Mouse (Mus musculus) kidney, postnatal 0 days (tissue): ENCODE measurements around the gene Prkar1b. TPM values are rescaled to one million over a fixed set of nuclear protein-coding genes. Genes with fewer than 3 reads are reported as not detected.

Source experiments
- ATAC-seq: fragments of 200-750 bp; cut with Nextera tagmentation; replicated peaks from 2 replicates; pipeline ENCODE4 v1.8.0; 2017; ENCODE audit warnings: low read depth, moderate number of reproducible peaks, moderate TSS enrichment, moderate library complexity; ENCODE audit not compliant: low FRiP score
- DNase-seq: peaks from one replicate; pipeline ENCODE4 v3.0.0-alpha.2; 2016; ENCODE audit warnings: low spot score
- H3K27ac ChIP-seq: fragments of 300-500 bp; sonication (generic); 2 replicates; pipeline ENCODE4 v1.5.1; 2014; ENCODE audit warnings: mild to moderate bottlenecking
- H3K27me3 ChIP-seq: fragments of 300-500 bp; sonication (generic); 2 replicates; pipeline ENCODE4 v1.6.1; 2014; ENCODE audit warnings: low read length, mixed read lengths; ENCODE audit not compliant: insufficient read depth
- H3K36me3 ChIP-seq: fragments of 300-500 bp; sonication (generic); 2 replicates; pipeline ENCODE4 v1.6.1; 2014; ENCODE audit warnings: low read length, mixed read lengths; ENCODE audit not compliant: insufficient read depth
- H3K4me1 ChIP-seq: fragments of 300-500 bp; sonication (generic); replicated peaks from 2 replicates; pipeline ENCODE4 v1.6.1; 2014; ENCODE audit warnings: antibody characterized with exemption, low read length, mixed read lengths; ENCODE audit not compliant: insufficient read depth
- H3K4me2 ChIP-seq: fragments of 300-500 bp; sonication (generic); 2 replicates; pipeline ENCODE4 v1.6.1; 2014; ENCODE audit warnings: mild to moderate bottlenecking, low read length, moderate library complexity, mixed read lengths
- H3K4me3 ChIP-seq: fragments of 300-500 bp; sonication (generic); replicated peaks from 2 replicates; pipeline ENCODE4 v1.5.1; 2014; ENCODE audit warnings: low read depth, low read length
- H3K9ac ChIP-seq: fragments of 300-500 bp; sonication (generic); 2 replicates; pipeline ENCODE4 v1.6.1; 2014; ENCODE audit warnings: low read depth, low read length
- H3K9me3 ChIP-seq: fragments of 300-500 bp; sonication (generic); replicated peaks from 2 replicates; pipeline ENCODE4 v1.6.1; 2016; ENCODE audit warnings: low read length, inconsistent platforms, mixed read lengths
- CTCF ChIP-seq: IDR thresholded peaks from 2 replicates; pipeline ENCODE4 v1.5.1; 2016; ENCODE audit warnings: antibody characterized with exemption, low read depth, mild to moderate bottlenecking, moderate library complexity
- WGBS: fragments of 180-500 bp; shearing (Covaris S2); extraction: QIAGEN DNeasy Blood & Tissue Kit; methylation state at CpG from one replicate; pipeline ENCODE4 v1.1.7; 2014; 5-methylcytosine and 5-hydroxymethylcytosine counted together
- polyA plus RNA-seq: library from polyadenylated mRNA; unstranded; fragments of >200 nt; fragmentation: Nextera tagmentation; extraction: Ambion mirVana; gene quantifications from 2 replicates; pipeline ENCODE4 v1.2.1, GENCODE M21; 2015

Prkar1b gene
- polyA plus RNA-seq, 1 experiment from 2014 or later = 19.3 TPM

DNA sequence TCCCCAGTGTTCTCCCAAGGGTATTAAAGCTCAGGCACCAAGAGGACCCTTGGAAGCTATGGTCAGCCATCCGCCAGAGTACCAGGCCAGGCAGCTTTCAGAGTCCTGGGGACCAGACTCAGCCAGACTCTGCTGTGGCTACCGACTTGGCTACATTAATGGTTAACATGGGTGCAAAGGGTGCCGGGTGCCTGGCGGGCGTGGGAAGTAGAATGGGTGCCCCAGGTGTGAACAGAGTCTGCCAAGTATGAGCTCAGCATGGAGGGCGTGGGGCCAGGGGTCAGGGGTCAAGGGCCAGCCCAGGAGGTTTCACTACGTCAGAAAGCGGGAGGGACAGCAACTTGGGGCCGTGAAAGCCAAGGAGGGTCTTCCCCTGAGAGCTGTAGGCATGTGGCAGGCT lies 169.2 kb downstream of the Prkar1b start:
- DNase-seq = peak; percentile 18
- H3K27ac ChIP-seq = peak overlapping the region; percentile 57; the same call in 1 of the 2 replicates
- no peak overlapping the region for H3K4me3 ChIP-seq
- peaks cover 23% of the 10 kb centered on the region; the same call in 1 of the 2 replicates for H3K4me1 ChIP-seq
- TF ChIP-seq CTCF = no peak
- peaks cover 29% of the 10 kb centered on the region for H3K36me3 ChIP-seq
- H3K4me2 ChIP-seq = no peak overlapping the region
- H3K27me3 ChIP-seq = no peaks in the 10 kb centered on the region
- no peak overlapping the region for H3K9ac ChIP-seq
- no peaks in the 10 kb centered on the region for H3K9me3 ChIP-seq
- ATAC-seq = peak; percentile 82
- 70% methylated on average over 9 of the region's 9 CpGs for WGBS

DNA sequence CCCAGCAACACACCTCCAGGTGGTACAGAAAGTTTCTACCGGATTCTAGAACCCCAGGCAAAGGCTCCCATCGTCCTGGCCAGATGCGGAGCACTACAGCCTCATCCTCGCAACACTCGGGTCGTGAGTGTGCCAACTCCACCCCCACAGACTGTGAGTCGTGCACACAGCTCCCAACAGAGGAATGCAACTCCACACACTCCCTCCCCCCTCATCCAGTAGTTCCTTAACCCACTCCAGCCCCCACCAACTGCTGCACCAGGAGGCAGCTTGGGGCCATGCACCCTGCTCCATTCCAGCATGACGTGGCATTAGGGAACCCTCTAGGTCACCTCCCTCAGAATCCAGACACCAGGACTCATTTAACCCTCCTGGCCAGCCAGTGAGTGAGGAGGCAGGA lies 170.0 kb downstream of the Prkar1b start:
- Histone ChIP-seq H3K9ac (no peak overlapping the region), H3K27me3 (no peaks in the 10 kb centered on the region), H3K27ac (peak overlapping the region; percentile 57; the same call in 1 of the 2 replicates), H3K4me3 (no peak overlapping the region), H3K4me2 (no peak overlapping the region), H3K9me3 (no peaks in the 10 kb centered on the region), H3K36me3 (peaks cover 22% of the 10 kb centered on the region), H3K4me1 (peaks cover 23% of the 10 kb centered on the region; the same call in 1 of the 2 replicates)
- WGBS = 48% methylated on average over 8 of the region's 8 CpGs
- DNase-seq (no peak), ATAC-seq (no peak)
- no peak for TF ChIP-seq CTCF

DNA sequence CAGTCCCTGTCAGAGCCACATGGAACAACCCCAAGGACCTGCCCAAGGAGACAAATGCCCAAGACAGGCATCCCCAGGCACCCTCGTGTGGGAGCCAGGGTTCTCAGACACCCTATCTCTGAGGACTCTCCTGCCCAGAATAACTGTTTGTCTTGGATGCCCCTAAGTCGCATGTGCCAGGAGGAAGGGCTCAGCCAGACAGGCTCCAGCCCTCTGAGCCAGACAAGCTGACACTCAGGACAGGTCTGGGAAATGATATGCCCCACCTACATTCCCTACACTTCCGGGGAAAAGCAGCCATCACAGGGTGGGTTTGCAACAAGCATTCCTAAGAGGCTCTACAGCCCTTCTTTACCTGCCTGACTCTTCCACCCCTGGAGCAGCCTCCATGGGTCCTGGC lies 172.0 kb downstream of the Prkar1b start:
- TF ChIP-seq CTCF = no peak
- Histone ChIP-seq H3K4me2 (no peak overlapping the region), H3K4me3 (no peak overlapping the region), H3K4me1 (peaks cover 23% of the 10 kb centered on the region; the same call in 1 of the 2 replicates), H3K27me3 (no peaks in the 10 kb centered on the region), H3K9me3 (no peaks in the 10 kb centered on the region), H3K27ac (no peak overlapping the region), H3K9ac (no peak overlapping the region), H3K36me3 (peaks cover 12% of the 10 kb centered on the region; the same call in 1 of the 2 replicates)
- 16% methylated on average over 3 of the region's 3 CpGs for WGBS
- DNase-seq = peak; percentile 28
- ATAC-seq = no peak

DNA sequence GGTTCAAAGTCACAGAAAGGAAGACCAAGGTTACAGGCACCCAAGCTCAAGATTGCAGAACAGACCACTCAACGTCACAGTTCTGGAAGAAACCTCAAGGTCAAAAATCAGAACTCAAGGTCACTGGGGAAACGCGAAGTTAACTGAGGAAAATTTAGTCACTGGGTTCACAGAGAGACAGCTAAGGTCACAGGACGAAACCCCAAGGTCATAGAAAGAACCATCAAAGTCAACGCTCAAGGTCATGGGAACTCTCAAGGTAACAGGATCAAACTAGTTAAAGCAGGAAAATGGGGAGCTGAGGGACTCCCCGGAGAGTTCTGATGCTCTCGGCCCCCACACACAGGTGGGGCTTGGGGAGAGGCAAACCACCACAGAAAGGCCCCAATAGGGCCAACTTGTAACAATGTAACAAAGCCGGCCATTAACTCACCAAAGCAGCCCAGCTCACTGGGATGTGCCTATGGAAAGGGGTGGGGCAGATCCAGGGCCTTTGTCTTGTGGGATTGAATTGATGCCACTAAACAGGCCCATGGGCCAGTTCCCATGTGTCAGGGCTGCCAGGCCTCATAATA lies 174.8 kb downstream of the Prkar1b start:
- Histone ChIP-seq H3K27me3 (no peaks in the 10 kb centered on the region), H3K9me3 (no peaks in the 10 kb centered on the region), H3K4me3 (no peak overlapping the region), H3K36me3 (peaks cover 6% of the 10 kb centered on the region; the same call in 1 of the 2 replicates), H3K4me1 (peaks cover 22% of the 10 kb centered on the region; the same call in 1 of the 2 replicates), H3K9ac (no peak overlapping the region), H3K27ac (no peak overlapping the region), H3K4me2 (no peak overlapping the region)
- DNase-seq (no peak), ATAC-seq (no peak)
- no peak for TF ChIP-seq CTCF
- WGBS = 93% methylated on average over 8 of the region's 8 CpGs

DNA sequence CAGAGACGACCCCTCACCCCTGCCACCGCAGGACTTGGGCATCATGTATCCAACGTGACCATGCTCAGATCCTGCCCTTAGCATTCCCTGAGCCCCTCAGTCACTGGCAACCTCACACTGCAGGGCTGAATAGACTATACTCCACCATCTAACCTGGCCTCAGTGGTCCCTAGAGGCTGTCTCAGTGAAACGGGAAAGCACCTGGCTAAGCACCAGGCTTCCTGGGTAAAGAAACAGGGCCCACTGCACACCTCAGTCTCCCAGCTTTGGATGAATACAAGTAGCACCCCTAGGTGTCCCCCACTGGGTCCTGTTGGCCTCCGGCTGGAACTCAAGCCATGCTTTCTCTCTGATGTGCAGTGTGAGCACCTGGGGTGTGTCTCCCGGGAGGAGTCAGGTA lies 176.3 kb downstream of the Prkar1b start:
- TF ChIP-seq CTCF = no peak
- H3K9me3 ChIP-seq = no peaks in the 10 kb centered on the region
- H3K27me3 ChIP-seq = no peaks in the 10 kb centered on the region
- no peak overlapping the region for H3K27ac ChIP-seq
- no peak overlapping the region for H3K4me2 ChIP-seq
- no peak overlapping the region for H3K4me3 ChIP-seq
- peaks cover 2% of the 10 kb centered on the region; the same call in 1 of the 2 replicates for H3K36me3 ChIP-seq
- H3K9ac ChIP-seq = no peak overlapping the region
- H3K4me1 ChIP-seq = peaks cover 11% of the 10 kb centered on the region; the same call in 1 of the 2 replicates
- ATAC-seq (no peak), DNase-seq (no peak)
- 71% methylated on average over 6 of the region's 6 CpGs for WGBS

DNA sequence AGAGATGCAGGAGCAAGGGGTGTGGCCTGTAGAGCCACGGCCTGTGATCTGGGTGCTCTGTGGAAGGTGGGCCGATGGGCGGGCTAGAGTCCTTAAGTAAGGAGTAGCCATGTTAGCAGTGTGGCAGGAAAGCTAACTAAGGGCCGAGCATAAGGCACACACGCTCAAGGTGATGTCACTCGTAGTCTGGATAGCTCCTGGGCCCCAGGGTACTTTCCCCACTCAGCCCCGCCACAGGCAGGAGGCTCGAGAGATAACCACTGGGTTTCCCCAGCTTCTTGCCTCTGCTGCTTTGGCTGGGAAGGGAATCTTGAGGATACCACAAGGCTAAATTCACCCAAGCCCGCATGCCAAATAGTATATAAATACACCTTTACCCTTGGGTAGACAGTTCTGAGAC lies 178.4 kb downstream of the Prkar1b start:
- Histone ChIP-seq H3K4me1 (no peaks in the 10 kb centered on the region), H3K27ac (no peak overlapping the region), H3K27me3 (no peaks in the 10 kb centered on the region), H3K9me3 (no peaks in the 10 kb centered on the region), H3K4me3 (no peak overlapping the region), H3K9ac (no peak overlapping the region), H3K4me2 (no peak overlapping the region), H3K36me3 (no peaks in the 10 kb centered on the region)
- no peak for DNase-seq
- WGBS = 83% methylated on average over 9 of the region's 9 CpGs
- TF ChIP-seq CTCF = no peak
- ATAC-seq = no peak

DNA sequence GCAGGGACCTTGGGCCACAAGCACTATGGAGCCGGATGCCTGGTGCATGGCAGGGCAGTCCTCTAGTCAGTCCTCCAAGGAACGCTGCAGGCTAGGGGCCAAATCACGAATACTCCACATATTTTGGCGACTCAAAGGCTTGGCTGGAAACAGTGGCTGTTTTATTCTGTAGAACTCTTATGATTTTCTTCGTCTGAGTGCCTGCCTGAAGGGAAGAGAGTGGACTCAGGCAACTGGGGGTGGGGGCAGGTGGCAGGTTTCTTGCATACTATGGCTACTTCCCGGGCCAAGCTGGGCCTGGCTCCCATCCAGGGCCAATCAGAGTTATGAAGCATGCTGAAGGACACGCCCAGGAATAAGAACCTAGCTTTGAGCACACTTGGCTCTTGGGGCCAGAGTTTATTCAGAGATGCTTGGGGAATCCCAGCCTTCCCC lies 179.7 kb downstream of the Prkar1b start:
- no peak for ATAC-seq
- H3K9me3 ChIP-seq = no peaks in the 10 kb centered on the region
- H3K9ac ChIP-seq = no peak overlapping the region
- H3K27ac ChIP-seq = no peak overlapping the region
- H3K4me2 ChIP-seq = no peak overlapping the region
- H3K4me1 ChIP-seq = 0 out of 2 replicates have a peak, but pooled peaks cover 3% of the 10 kb centered on the region
- no peak for TF ChIP-seq CTCF
- DNase-seq = no peak
- H3K4me3 ChIP-seq = no peak overlapping the region
- WGBS = 47% methylated on average over 7 of the region's 7 CpGs
- no peaks in the 10 kb centered on the region for H3K27me3 ChIP-seq
- no peaks in the 10 kb centered on the region for H3K36me3 ChIP-seq

Other genes with a start within 250 kb of the Prkar1b start
- gene Pdgfa, start 152.6 kb downstream of the Prkar1b start, polyA plus RNA-seq = 75.2 and 77.7 TPM in 2 replicates
- gene Dnaaf5, start 222 bp upstream of the Prkar1b start, polyA plus RNA-seq = 4.7 and 5.3 TPM in 2 replicates
- gene Sun1, start 50.6 kb upstream of the Prkar1b start, polyA plus RNA-seq = 35.0 and 38.6 TPM in 2 replicates
- 149 and 152 TPM in 2 replicates for gene Get4, start 102.3 kb upstream of the Prkar1b start, polyA plus RNA-seq
- gene Adap1, start 175.6 kb upstream of the Prkar1b start, polyA plus RNA-seq = 6.5 and 6.9 TPM in 2 replicates
- 116 TPM in 2 replicates for gene Cox19, start 201.4 kb upstream of the Prkar1b start, polyA plus RNA-seq
- gene Cyp2w1, start 202.6 kb upstream of the Prkar1b start, polyA plus RNA-seq = not detected in 2 replicates
- gene Gpr146, start 227.7 kb upstream of the Prkar1b start, polyA plus RNA-seq = 7.6 and 7.8 TPM in 2 replicates